Mouse (Mus musculus) limb, embryonic 12.5 days (tissue): ENCODE data around the gene Prpf19. TPM values are rescaled to one million over a fixed set of nuclear protein-coding genes. Genes with fewer than 3 reads are reported as not detected.
A peak's percentile ranks its signal among the peaks of the same experiment; 100 is the strongest.

Source experiments
- ATAC-seq: fragments of 200-750 bp; cut with Nextera tagmentation; 2 replicates; pipeline ENCODE4 v1.8.0; 2017; ENCODE audit warnings: low read depth, moderate TSS enrichment; ENCODE audit not compliant: insufficient number of reproducible peaks, insufficient read depth, low FRiP score, low TSS enrichment
- H3K27ac ChIP-seq: fragments of 300-500 bp; sonication (generic); 2 replicates; pipeline ENCODE4 v1.5.1; 2016; ENCODE audit warnings: mild to moderate bottlenecking, moderate library complexity
- H3K27me3 ChIP-seq: fragments of 300-500 bp; sonication (generic); 2 replicates; pipeline ENCODE4 v1.6.1; 2016; ENCODE audit warnings: mild to moderate bottlenecking, moderate library complexity
- H3K36me3 ChIP-seq: fragments of 300-500 bp; sonication (generic); 2 replicates; pipeline ENCODE4 v1.6.1; 2016; ENCODE audit warnings: mild to moderate bottlenecking, moderate library complexity
- H3K4me1 ChIP-seq: fragments of 300-500 bp; sonication (generic); replicated peaks from 2 replicates; pipeline ENCODE4 v1.6.1; 2016
- H3K4me2 ChIP-seq: fragments of 300-500 bp; sonication (generic); 2 replicates; pipeline ENCODE4 v1.6.1; 2016; ENCODE audit warnings: mild to moderate bottlenecking, moderate library complexity
- H3K4me3 ChIP-seq: fragments of 300-500 bp; sonication (generic); replicated peaks from 2 replicates; pipeline ENCODE4 v1.5.1; 2016; ENCODE audit warnings: mild to moderate bottlenecking
- H3K9ac ChIP-seq: fragments of 300-500 bp; sonication (generic); replicated peaks from 2 replicates; pipeline ENCODE4 v1.6.1; 2016; ENCODE audit warnings: mild to moderate bottlenecking, moderate library complexity
- H3K9me3 ChIP-seq: fragments of 300-500 bp; sonication (generic); 2 replicates; pipeline ENCODE4 v1.6.1; 2016; ENCODE audit warnings: mild to moderate bottlenecking, moderate library complexity
- WGBS: fragments of 180-500 bp; shearing (Covaris S2); methylation state at CpG from one replicate; pipeline ENCODE4 v1.1.7; 2016; 5-methylcytosine and 5-hydroxymethylcytosine counted together
- polyA plus RNA-seq: library from polyadenylated mRNA; unstranded; fragments of >200 nt; fragmentation: Nextera tagmentation; extraction: Ambion mirVana; gene quantifications from 2 replicates; pipeline ENCODE4 v1.2.1, GENCODE M21; 2016

Gene Prpf19
- polyA plus RNA-seq, 1 experiment from 2014 or later, result 50.3 TPM

- ATAC-seq, result no peak
- 0 out of 2 replicates have a peak overlapping the region, but pooled peaks have one; percentile 87 for H3K9ac ChIP-seq
Observed at GRCm38 (mm10) chr19:10896849-10897248, 1.8 kb downstream of the Prpf19 start.

GRCm38 (mm10) chr19:10897491-10897890 lies 2.5 kb downstream of the Prpf19 start:
- peaks cover 53% of the 10 kb centered on the region for H3K36me3 ChIP-seq
- H3K9me3 ChIP-seq, result no peaks in the 10 kb centered on the region
- H3K9ac ChIP-seq, result no peak overlapping the region
- no peak overlapping the region for H3K4me2 ChIP-seq
- no peak for ATAC-seq
- H3K4me3 ChIP-seq, result no peak overlapping the region
- peaks cover 15% of the 10 kb centered on the region for H3K4me1 ChIP-seq
- WGBS, result 87% methylated on average over 8 of the region's 8 CpGs
- H3K27me3 ChIP-seq, result no peaks in the 10 kb centered on the region
- no peak overlapping the region for H3K27ac ChIP-seq

More at GRCm38 (mm10) chr19:10896849-10897248, 1.8 kb downstream of the Prpf19 start:
- 90% methylated on average over 7 of the region's 7 CpGs for WGBS
- H3K27ac ChIP-seq, result no peak overlapping the region
- peak overlapping the region; percentile 77 for H3K4me2 ChIP-seq
- H3K27me3 ChIP-seq, result no peaks in the 10 kb centered on the region
- H3K9me3 ChIP-seq, result no peaks in the 10 kb centered on the region
- peaks cover 15% of the 10 kb centered on the region for H3K4me1 ChIP-seq
- peaks cover 47% of the 10 kb centered on the region for H3K36me3 ChIP-seq
- H3K4me3 ChIP-seq, result no peak overlapping the region; the same call in 1 of the 2 replicates

GRCm38 (mm10) chr19:10900315-10900714 lies 5.3 kb downstream of the Prpf19 start:
- Histone ChIP-seq H3K27me3 (no peaks in the 10 kb centered on the region), H3K9me3 (no peaks in the 10 kb centered on the region), H3K36me3 (peaks cover 82% of the 10 kb centered on the region), H3K9ac (no peak overlapping the region), H3K27ac (no peak overlapping the region), H3K4me3 (no peak overlapping the region), H3K4me2 (no peak overlapping the region), H3K4me1 (peaks cover 17% of the 10 kb centered on the region)
- 87% methylated on average over 6 of the region's 6 CpGs for WGBS
- ATAC-seq, result no peak

DNA sequence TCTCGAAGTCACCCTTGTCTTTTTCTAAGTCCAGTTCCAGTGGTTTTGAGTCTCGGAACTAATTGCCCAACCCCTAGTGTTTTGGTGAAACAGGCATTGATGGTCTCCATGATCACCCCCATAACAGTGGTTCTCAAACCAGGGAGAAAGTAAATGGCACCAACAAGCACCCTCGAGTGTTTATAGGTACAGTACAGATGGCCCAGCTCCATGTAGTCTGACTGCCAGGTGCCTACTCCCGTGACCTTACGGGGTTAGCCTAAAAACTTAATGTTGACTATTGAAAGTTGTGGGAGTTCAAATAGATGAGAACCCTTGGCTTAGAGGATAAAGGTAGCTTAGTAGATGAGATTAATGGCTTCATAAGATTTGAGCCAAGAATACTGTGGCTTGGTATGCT lies 6.0 kb downstream of the Prpf19 start:
- Histone ChIP-seq H3K27me3 (no peaks in the 10 kb centered on the region), H3K4me1 (peaks cover 20% of the 10 kb centered on the region), H3K36me3 (peaks cover 89% of the 10 kb centered on the region), H3K4me3 (no peak overlapping the region), H3K9me3 (no peaks in the 10 kb centered on the region), H3K27ac (no peak overlapping the region), H3K9ac (no peak overlapping the region), H3K4me2 (no peak overlapping the region)
- 95% methylated on average over 5 of the region's 5 CpGs for WGBS
- no peak for ATAC-seq

- Histone ChIP-seq H3K4me2 (no peak overlapping the region), H3K9me3 (no peaks in the 10 kb centered on the region), H3K27me3 (no peaks in the 10 kb centered on the region), H3K36me3 (peaks cover 87% of the 10 kb centered on the region), H3K4me1 (peaks cover 15% of the 10 kb centered on the region), H3K9ac (no peak overlapping the region), H3K27ac (peak overlapping the region; percentile 72), H3K4me3 (no peak overlapping the region)
- ATAC-seq, result no peak
- 91% methylated on average over 5 of the region's 5 CpGs for WGBS
Observed at GRCm38 (mm10) chr19:10904512-10904911, 9.5 kb downstream of the Prpf19 start.

- peak; percentile 52; the same call in 1 of the 2 replicates for ATAC-seq
- WGBS, result 51% methylated on average over 7 of the region's 7 CpGs
Observed at GRCm38 (mm10) chr19:10904927-10905727, 10.1 kb downstream of the Prpf19 start.

DNA sequence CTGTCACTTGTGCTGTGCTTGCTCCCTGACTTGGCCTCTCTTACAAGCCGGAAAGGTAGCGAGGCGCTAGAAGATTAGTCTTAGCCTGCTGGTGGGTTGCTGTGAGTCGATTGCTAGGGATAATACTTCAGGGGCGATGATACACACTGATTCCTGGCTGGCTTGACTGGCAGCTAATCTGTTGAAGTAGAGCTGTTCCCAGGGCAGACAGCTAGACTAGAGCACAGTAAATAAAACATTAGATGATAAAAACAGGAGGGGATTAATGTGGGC lies 10.6 kb downstream of the Prpf19 start:
- H3K9ac ChIP-seq, result no peak overlapping the region
- no peak overlapping the region for H3K4me3 ChIP-seq
- WGBS, result 78% methylated on average over 5 of the region's 5 CpGs
- H3K27me3 ChIP-seq, result no peaks in the 10 kb centered on the region
- ATAC-seq, result no peak
- H3K4me2 ChIP-seq, result peak overlapping the region; percentile 23; the same call in 1 of the 2 replicates
- H3K9me3 ChIP-seq, result no peaks in the 10 kb centered on the region
- peak overlapping the region; percentile 82 for H3K27ac ChIP-seq
- H3K4me1 ChIP-seq, result peaks cover 15% of the 10 kb centered on the region
- H3K36me3 ChIP-seq, result peaks cover 76% of the 10 kb centered on the region

More at GRCm38 (mm10) chr19:10904927-10905727, 10.1 kb downstream of the Prpf19 start:
- peak overlapping the region; percentile 82 for H3K27ac ChIP-seq
- no peaks in the 10 kb centered on the region for H3K27me3 ChIP-seq
- H3K9me3 ChIP-seq, result no peaks in the 10 kb centered on the region
- no peak overlapping the region for H3K9ac ChIP-seq
- peaks cover 81% of the 10 kb centered on the region for H3K36me3 ChIP-seq
- H3K4me1 ChIP-seq, result peaks cover 15% of the 10 kb centered on the region
- peak overlapping the region; percentile 23; the same call in 1 of the 2 replicates for H3K4me2 ChIP-seq
- H3K4me3 ChIP-seq, result no peak overlapping the region

GRCm38 (mm10) chr19:10907891-10908290 lies 12.9 kb downstream of the Prpf19 start:
- no peak overlapping the region for H3K4me2 ChIP-seq
- H3K36me3 ChIP-seq, result peaks cover 53% of the 10 kb centered on the region
- WGBS, result 55% methylated on average over 3 of the region's 3 CpGs
- H3K9ac ChIP-seq, result no peak overlapping the region
- no peak for ATAC-seq
- no peak overlapping the region for H3K27ac ChIP-seq
- no peaks in the 10 kb centered on the region for H3K9me3 ChIP-seq
- no peak overlapping the region for H3K4me3 ChIP-seq
- no peaks in the 10 kb centered on the region for H3K27me3 ChIP-seq
- peaks cover 15% of the 10 kb centered on the region for H3K4me1 ChIP-seq

DNA sequence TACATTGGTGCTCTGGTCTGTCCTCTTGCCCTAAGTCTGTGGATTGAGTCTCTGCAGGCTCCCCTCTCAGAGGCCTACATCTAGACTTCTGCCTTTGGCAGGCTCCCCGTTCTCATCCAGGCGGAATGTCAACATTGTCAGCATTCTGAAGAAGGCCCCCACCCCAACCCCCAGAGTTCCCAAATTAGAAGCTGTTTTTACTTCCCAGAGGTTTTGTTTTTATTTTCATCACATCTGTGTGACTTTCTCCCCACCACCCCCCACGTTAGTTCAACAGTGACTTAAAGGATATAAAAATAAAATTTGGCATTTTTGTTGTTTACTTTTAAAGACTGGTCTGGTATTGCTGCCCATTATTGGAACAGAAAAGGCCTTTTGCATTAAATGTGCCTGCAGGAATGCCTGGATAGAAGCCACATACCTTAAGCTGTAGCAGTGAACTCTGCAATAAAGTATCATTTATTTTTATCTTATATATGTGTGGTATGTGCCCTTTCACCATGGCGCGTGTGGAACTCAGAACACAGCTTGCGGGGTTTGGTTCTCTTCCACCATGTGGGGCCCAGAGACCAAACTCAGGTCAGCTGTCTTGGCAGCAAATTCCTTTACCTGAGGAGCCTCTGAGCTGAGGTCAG lies 14.2 kb downstream of the Prpf19 start:
- Histone ChIP-seq H3K4me2 (no peak overlapping the region), H3K27ac (peak overlapping the region; percentile 72), H3K36me3 (peaks cover 40% of the 10 kb centered on the region), H3K27me3 (no peaks in the 10 kb centered on the region), H3K9ac (no peak overlapping the region; the same call in 1 of the 2 replicates), H3K4me3 (no peak overlapping the region), H3K4me1 (peaks cover 15% of the 10 kb centered on the region), H3K9me3 (no peaks in the 10 kb centered on the region)
- ATAC-seq, result 0 out of 2 replicates have a peak, but pooled peaks have one; percentile 29
- 82% methylated on average over 6 of the region's 6 CpGs for WGBS

DNA sequence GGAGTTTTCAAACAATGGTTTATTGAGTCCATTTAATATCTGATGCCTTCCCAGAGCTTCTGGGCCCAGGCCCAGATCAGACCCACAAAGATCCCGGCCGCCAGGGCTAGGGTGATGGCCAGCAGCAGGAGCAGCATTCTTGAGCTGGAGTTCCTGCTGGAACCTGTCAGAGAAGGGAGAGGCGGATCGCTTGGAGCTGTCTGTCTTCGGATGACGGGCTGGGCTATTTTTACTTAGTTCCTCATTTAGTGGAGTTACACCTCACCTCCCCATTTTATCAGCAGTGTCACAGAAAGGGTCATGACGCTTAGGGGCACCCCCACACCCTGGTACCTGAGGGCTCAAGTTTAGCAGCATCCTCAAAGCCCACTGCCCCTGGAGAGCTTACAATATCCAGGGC lies 19.3 kb downstream of the Prpf19 start:
- H3K4me1 ChIP-seq, result no peaks in the 10 kb centered on the region
- ATAC-seq, result no peak
- H3K4me2 ChIP-seq, result no peak overlapping the region
- H3K27me3 ChIP-seq, result 0 out of 2 replicates have a peak, but pooled peaks cover 3% of the 10 kb centered on the region
- H3K9me3 ChIP-seq, result no peaks in the 10 kb centered on the region
- H3K27ac ChIP-seq, result no peak overlapping the region
- 66% methylated on average over 7 of the region's 7 CpGs for WGBS
- no peaks in the 10 kb centered on the region for H3K36me3 ChIP-seq
- H3K4me3 ChIP-seq, result no peak overlapping the region
- no peak overlapping the region for H3K9ac ChIP-seq

DNA sequence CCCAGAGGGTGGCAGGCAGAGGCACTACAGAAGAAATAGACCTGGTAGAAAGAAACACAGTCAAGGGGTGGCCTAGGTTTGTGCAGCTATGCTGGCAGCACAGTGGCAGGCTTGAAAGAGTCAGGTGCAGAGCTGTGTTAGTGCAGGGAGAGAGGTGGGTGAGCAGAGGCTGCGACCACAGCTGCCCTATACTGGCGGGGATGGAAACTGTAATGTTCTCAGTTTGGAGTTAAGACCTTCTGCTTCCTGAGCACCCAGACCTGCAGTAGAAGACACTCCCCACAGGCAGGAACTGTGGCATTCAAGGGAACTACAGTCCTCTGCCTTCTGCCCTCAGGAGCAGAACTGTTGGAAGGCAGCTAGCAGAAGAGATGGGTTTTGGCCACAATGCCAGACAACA lies 19.8 kb downstream of the Prpf19 start:
- no peaks in the 10 kb centered on the region for H3K4me1 ChIP-seq
- no peak for ATAC-seq
- 79% methylated on average over 2 of the region's 2 CpGs for WGBS
- H3K27me3 ChIP-seq, result peaks cover 3% of the 10 kb centered on the region; the same call in 1 of the 2 replicates
- H3K4me3 ChIP-seq, result no peak overlapping the region
- H3K4me2 ChIP-seq, result no peak overlapping the region
- H3K36me3 ChIP-seq, result no peaks in the 10 kb centered on the region
- no peaks in the 10 kb centered on the region for H3K9me3 ChIP-seq
- no peak overlapping the region for H3K9ac ChIP-seq
- no peak overlapping the region for H3K27ac ChIP-seq
